Mouse (Mus musculus) forebrain, embryonic 14.5 days (tissue): ENCODE measurements around the gene Akt1s1. TPM values are rescaled to one million over a fixed set of nuclear protein-coding genes. Genes with fewer than 3 reads are reported as not detected.

Experiments
- ATAC-seq: fragments of 200-750 bp; cut with Nextera tagmentation; 2 replicates; pipeline ENCODE4 v1.8.0; 2017; ENCODE audit warnings: mild to moderate bottlenecking, moderate library complexity
- DNase-seq: peaks from one replicate; pipeline ENCODE4 v3.0.0-alpha.2; 2015; ENCODE audit warnings: low spot score
- H3K27ac ChIP-seq: fragments of 300-500 bp; sonication (generic); 2 replicates; pipeline ENCODE4 v1.5.1; 2014; ENCODE audit warnings: low read depth, mild to moderate bottlenecking, control low read depth, low read length, moderate library complexity
- H3K27me3 ChIP-seq: fragments of 300-500 bp; sonication (generic); replicated peaks from 2 replicates; pipeline ENCODE4 v1.6.1; 2014; ENCODE audit warnings: low read length, control low read depth, mixed read lengths; ENCODE audit not compliant: control insufficient read depth, insufficient read depth
- H3K36me3 ChIP-seq: fragments of 300-500 bp; sonication (generic); 2 replicates; pipeline ENCODE4 v1.6.1; 2014; ENCODE audit warnings: low read length, control low read depth; ENCODE audit not compliant: control insufficient read depth, insufficient read depth
- H3K4me1 ChIP-seq: fragments of 300-500 bp; sonication (generic); 2 replicates; pipeline ENCODE4 v1.6.1; 2014; ENCODE audit warnings: antibody characterized with exemption, low read length, control low read depth; ENCODE audit not compliant: control insufficient read depth, insufficient read depth
- H3K4me2 ChIP-seq: fragments of 300-500 bp; sonication (generic); 2 replicates; pipeline ENCODE4 v1.6.1; 2014; ENCODE audit warnings: mild to moderate bottlenecking, control low read depth, low read length
- H3K4me3 ChIP-seq: fragments of 300-500 bp; sonication (generic); 2 replicates; pipeline ENCODE4 v1.5.1; 2014; ENCODE audit warnings: low read depth, low read length, control low read depth
- H3K9ac ChIP-seq: fragments of 300-500 bp; sonication (generic); 2 replicates; pipeline ENCODE4 v1.6.1; 2014; ENCODE audit warnings: mild to moderate bottlenecking, low read length, control low read depth, moderate library complexity
- H3K9me3 ChIP-seq: fragments of 300-500 bp; sonication (generic); replicated peaks from 2 replicates; pipeline ENCODE4 v1.6.1; 2016; ENCODE audit warnings: low read length, control low read depth, mixed read lengths; ENCODE audit not compliant: control insufficient read depth
- WGBS: fragments of 180-500 bp; shearing (Covaris S2); extraction: QIAGEN DNeasy Blood & Tissue Kit; methylation state at CpG from one replicate; pipeline ENCODE4 v1.1.7; 2014; 5-methylcytosine and 5-hydroxymethylcytosine counted together
- microRNA counts: library from miRNA; unstranded; fragments of <30 nt; microRNA quantifications from one replicate; lab custom pipeline; 2016
- microRNA-seq: library from miRNA; unstranded; fragments of <30 nt; microRNA quantifications from one replicate; pipeline ENCODE4, GENCODE M21; 2016
- polyA plus RNA-seq: library from polyadenylated mRNA; unstranded; fragments of >200 nt; fragmentation: Nextera tagmentation; extraction: Ambion mirVana; gene quantifications from 2 replicates; pipeline ENCODE4 v1.2.1, GENCODE M21; 2014

The Akt1s1 gene
- polyA plus RNA-seq, 1 experiment from 2014 or later: 70.4 TPM

GRCm38 (mm10) chr7:44895206-44895592 is 46.4 kb downstream of the Akt1s1 start:
- WGBS: 11% methylated on average over 7 of the region's 7 CpGs
- peaks cover 38% of the 10 kb centered on the region for H3K4me1 ChIP-seq
- H3K27me3 ChIP-seq: no peaks in the 10 kb centered on the region
- H3K27ac ChIP-seq: peak overlapping the region; percentile 90
- peak overlapping the region; percentile 58 for H3K4me3 ChIP-seq
- H3K4me2 ChIP-seq: peak overlapping the region; percentile 83
- peaks cover 13% of the 10 kb centered on the region for H3K36me3 ChIP-seq
- H3K9me3 ChIP-seq: no peaks in the 10 kb centered on the region
- peak overlapping the region; percentile 17; the same call in 1 of the 2 replicates for H3K9ac ChIP-seq
- ATAC-seq (peak; percentile 13; the same call in 1 of the 2 replicates), DNase-seq (no peak)

GRCm38 (mm10) chr7:44895593-44896434 is 47.0 kb downstream of the Akt1s1 start, which contains the start of gene Fuz:
Fuz (plus strand) TSS chr7:44896079.
- Histone ChIP-seq H3K27ac (peak within 1 kb of the TSS; percentile 90), H3K9ac (peak within 1 kb of the TSS; percentile 79), H3K27me3 (no peaks in the 10 kb centered on the region), H3K4me1 (peaks cover 33% of the 10 kb centered on the region), H3K36me3 (peaks cover 19% of the 10 kb centered on the region), H3K4me2 (peak within 1 kb of the TSS; percentile 83), H3K4me3 (peak within 1 kb of the TSS; percentile 58), H3K9me3 (no peaks in the 10 kb centered on the region)
- ATAC-seq (peak; percentile 75), DNase-seq (peak; percentile 99)
- WGBS: under 1% methylated on average over 34 of the region's 34 CpGs

GRCm38 (mm10) chr7:44896499-44896898 is 47.7 kb downstream of the Akt1s1 start:
- no peaks in the 10 kb centered on the region for H3K27me3 ChIP-seq
- H3K4me1 ChIP-seq: peaks cover 26% of the 10 kb centered on the region
- no peaks in the 10 kb centered on the region for H3K9me3 ChIP-seq
- peaks cover 26% of the 10 kb centered on the region for H3K36me3 ChIP-seq
- H3K4me3 ChIP-seq: peak overlapping the region; percentile 58
- ATAC-seq: no peak
- H3K9ac ChIP-seq: peak overlapping the region; percentile 79
- H3K27ac ChIP-seq: peak overlapping the region; percentile 90
- no peak for DNase-seq
- peak overlapping the region; percentile 83 for H3K4me2 ChIP-seq
- WGBS: 33% methylated on average over 10 of the region's 10 CpGs

GRCm38 (mm10) chr7:44898607-44899006 is 49.8 kb downstream of the Akt1s1 start:
- DNase-seq: no peak
- no peaks in the 10 kb centered on the region for H3K27me3 ChIP-seq
- H3K9me3 ChIP-seq: no peaks in the 10 kb centered on the region
- no peak overlapping the region for H3K9ac ChIP-seq
- no peak overlapping the region for H3K27ac ChIP-seq
- peaks cover 18% of the 10 kb centered on the region for H3K4me1 ChIP-seq
- H3K4me2 ChIP-seq: no peak overlapping the region
- WGBS: 34% methylated on average over 19 of the region's 19 CpGs
- no peak for ATAC-seq
- H3K36me3 ChIP-seq: peaks cover 47% of the 10 kb centered on the region
- no peak overlapping the region for H3K4me3 ChIP-seq

GRCm38 (mm10) chr7:44900632-44901031 is 51.8 kb downstream of the Akt1s1 start:
- WGBS: 82% methylated on average over 11 of the region's 11 CpGs
- Histone ChIP-seq H3K36me3 (peaks cover 67% of the 10 kb centered on the region), H3K9ac (no peak overlapping the region), H3K27me3 (no peaks in the 10 kb centered on the region), H3K4me2 (no peak overlapping the region), H3K4me3 (no peak overlapping the region), H3K27ac (peak overlapping the region; percentile 27; the same call in 1 of the 2 replicates), H3K4me1 (peaks cover 7% of the 10 kb centered on the region), H3K9me3 (no peaks in the 10 kb centered on the region)
- DNase-seq: no peak
- ATAC-seq: no peak

GRCm38 (mm10) chr7:44901230-44901722 is 52.5 kb downstream of the Akt1s1 start:
- Histone ChIP-seq H3K9me3 (no peaks in the 10 kb centered on the region), H3K27me3 (no peaks in the 10 kb centered on the region), H3K4me3 (no peak overlapping the region; the same call in 1 of the 2 replicates), H3K9ac (peak overlapping the region; percentile 32; the same call in 1 of the 2 replicates), H3K4me1 (peaks cover 7% of the 10 kb centered on the region), H3K27ac (peak overlapping the region; percentile 27; the same call in 1 of the 2 replicates), H3K36me3 (peaks cover 74% of the 10 kb centered on the region), H3K4me2 (peak overlapping the region; percentile 46)
- 16% methylated on average over 21 of the region's 21 CpGs for WGBS
- DNase-seq (peak; percentile 72), ATAC-seq (peak; percentile 42)

MicroRNA genes within 50 kb of the gene (microRNA counts, 519-probe panel; counts per million panel counts)
- microRNA mmu-miR-707 (lab: Ali Mortazavi, UCI): not detected

Small RNA genes lying within 50 kb of the gene (microRNA-seq; reads per million reads assigned to microRNA genes)
- gene Mir707: not detected

Other genes starting within 250 kb of the Akt1s1 start
- 0.74 and 1.1 TPM in 2 replicates for gene Myh14, start 178.1 kb upstream of the Akt1s1 start, polyA plus RNA-seq
- gene Izumo2, start 140.2 kb upstream of the Akt1s1 start, polyA plus RNA-seq: not detected in 2 replicates
- 32.0 and 33.5 TPM in 2 replicates for gene Vrk3, start 100.6 kb upstream of the Akt1s1 start, polyA plus RNA-seq
- gene Zfp473, start 97.9 kb upstream of the Akt1s1 start, polyA plus RNA-seq: 1.2 and 1.3 TPM in 2 replicates
- 40.4 and 43.6 TPM in 2 replicates for gene Nup62, start 32.9 kb upstream of the Akt1s1 start, polyA plus RNA-seq
- gene Il4i1, start 32.6 kb upstream of the Akt1s1 start, polyA plus RNA-seq: 1.0 and 1.2 TPM in 2 replicates
- 4.2 and 4.7 TPM in 2 replicates for gene Atf5, start 32.3 kb upstream of the Akt1s1 start, polyA plus RNA-seq
- 79.6 and 105 TPM in 2 replicates for gene Tbc1d17, start 88 bp downstream of the Akt1s1 start, polyA plus RNA-seq
- gene Pnkp, start 8.1 kb downstream of the Akt1s1 start, polyA plus RNA-seq: 30.0 and 31.7 TPM in 2 replicates
- 447 and 458 TPM in 2 replicates for gene Ptov1, start 20.8 kb downstream of the Akt1s1 start, polyA plus RNA-seq
- 75.4 and 94.0 TPM in 2 replicates for gene Med25, start 43.7 kb downstream of the Akt1s1 start, polyA plus RNA-seq
- gene Fuz, start 47.1 kb downstream of the Akt1s1 start, polyA plus RNA-seq: 18.2 and 18.3 TPM in 2 replicates
- gene Ap2a1, start 80.5 kb downstream of the Akt1s1 start, polyA plus RNA-seq: 85.6 and 99.3 TPM in 2 replicates
- gene Tsks, start 94.2 kb downstream of the Akt1s1 start, polyA plus RNA-seq: not detected in 2 replicates
- 37.3 and 41.0 TPM in 2 replicates for gene Cpt1c, start 125.9 kb downstream of the Akt1s1 start, polyA plus RNA-seq
- gene Prmt1, start 137.6 kb downstream of the Akt1s1 start, polyA plus RNA-seq: 241 and 274 TPM in 2 replicates
- gene Irf3, start 148.7 kb downstream of the Akt1s1 start, polyA plus RNA-seq: 52.7 and 60.6 TPM in 2 replicates
- 20.0 and 23.4 TPM in 2 replicates for gene Bcl2l12, start 149.7 kb downstream of the Akt1s1 start, polyA plus RNA-seq
- gene Scaf1, start 167.4 kb downstream of the Akt1s1 start, polyA plus RNA-seq: 40.5 and 47.8 TPM in 2 replicates
- 11.4 and 14.7 TPM in 2 replicates for gene Rras, start 169.0 kb downstream of the Akt1s1 start, polyA plus RNA-seq
- gene Prr12, start 203.9 kb downstream of the Akt1s1 start, polyA plus RNA-seq: 13.6 and 16.0 TPM in 2 replicates
- gene Nosip, start 213.4 kb downstream of the Akt1s1 start, polyA plus RNA-seq: 70.4 and 71.8 TPM in 2 replicates
- 12.0 and 13.4 TPM in 2 replicates for gene Prrg2, start 213.7 kb downstream of the Akt1s1 start, polyA plus RNA-seq
- 67.4 and 73.9 TPM in 2 replicates for gene Rcn3, start 243.2 kb downstream of the Akt1s1 start, polyA plus RNA-seq